Mouse (Mus musculus): ENCODE measurements at regions not wholly inside any gene's neighbourhood (a gene's known extent, or its start where the extent isn't known, plus 50 kb on each side); places are given as distances from the start of the nearest gene placed in this dataset.

GRCm38 (mm10) chr3:38116071-38116787 lies 368.4 kb downstream of the Ankrd50 start:
- DNase-seq = peak; percentile 44 to 80

GRCm38 (mm10) chr3:38112568-38112967 lies 372.1 kb downstream of the Ankrd50 start:
- DNase-seq = no peak

GRCm38 (mm10) chr3:38105022-38105857 lies 379.4 kb downstream of the Ankrd50 start:
- no peak for DNase-seq

GRCm38 (mm10) chr3:38104418-38104817 lies 380.1 kb upstream of the Gm5148 start:
- no peak for DNase-seq

- no peak for DNase-seq
Observed at GRCm38 (mm10) chr3:38102985-38103384, 378.7 kb upstream of the Gm5148 start.

- DNase-seq = no peak
Observed at GRCm38 (mm10) chr3:38102181-38102580, 377.9 kb upstream of the Gm5148 start.

GRCm38 (mm10) chr3:38094370-38094979 lies 370.2 kb upstream of the Gm5148 start:
- DNase-seq = peak; percentile 68 to 71

GRCm38 (mm10) chr3:38084548-38084947 lies 360.3 kb upstream of the Gm5148 start:
- DNase-seq = no peak

- DNase-seq = no peak
Observed at GRCm38 (mm10) chr3:38082386-38082785, 358.1 kb upstream of the Gm5148 start.

- peak; percentile 23 to 32 for DNase-seq
Observed at GRCm38 (mm10) chr3:38076835-38077234, 352.5 kb upstream of the Gm5148 start.

GRCm38 (mm10) chr3:38073946-38074345 lies 349.7 kb upstream of the Gm5148 start:
- no peak for DNase-seq

GRCm38 (mm10) chr3:38055627-38056026 lies 331.3 kb upstream of the Gm5148 start:
- DNase-seq = no peak

- no peak for DNase-seq
Observed at GRCm38 (mm10) chr3:38052941-38053340, 328.7 kb upstream of the Gm5148 start.

GRCm38 (mm10) chr3:38051748-38052147 lies 327.5 kb upstream of the Gm5148 start:
- no peak for DNase-seq

- peak; percentile 29 to 65 for DNase-seq
Observed at GRCm38 (mm10) chr3:38050856-38051255, 326.6 kb upstream of the Gm5148 start.

- DNase-seq = no peak
Observed at GRCm38 (mm10) chr3:38050366-38050765, 326.1 kb upstream of the Gm5148 start.

- no peak for DNase-seq
Observed at GRCm38 (mm10) chr3:38049290-38049689, 325.0 kb upstream of the Gm5148 start.

GRCm38 (mm10) chr3:38047445-38047844 lies 323.2 kb upstream of the Gm5148 start:
- DNase-seq = no peak

GRCm38 (mm10) chr3:38046611-38047010 lies 322.3 kb upstream of the Gm5148 start:
- DNase-seq = no peak

GRCm38 (mm10) chr3:38045989-38046388 lies 321.7 kb upstream of the Gm5148 start:
- DNase-seq = peak in 1 of 2 experiments; percentile 19

GRCm38 (mm10) chr3:38045523-38045922 lies 321.2 kb upstream of the Gm5148 start:
- DNase-seq = no peak

- DNase-seq = no peak
Observed at GRCm38 (mm10) chr3:38044338-38044737, 320.0 kb upstream of the Gm5148 start.

GRCm38 (mm10) chr3:38042614-38043013 lies 318.3 kb upstream of the Gm5148 start:
- DNase-seq = peak; percentile 52 to 62

GRCm38 (mm10) chr3:38036131-38036530 lies 311.8 kb upstream of the Gm5148 start:
- DNase-seq = no peak
